Mouse (Mus musculus) spleen, embryonic (tissue): ENCODE results near the gene Ttc39d.
"Not testable (repeated sequence)": the region's sequence is repeated elsewhere in the genome, so short reads cannot be mapped to it uniquely, and the experiment has no call there.

Experiments used
- CTCF ChIA-PET: fragments of 350-600 bp; sonication (Branson Sonifier 250); formaldehyde crosslinking; loops from one replicate; lab custom pipeline; 2022; lab: Charles Lee

The Ttc39d gene

GRCm38 (mm10) chr17:80183615-80184014 is 23.6 kb upstream of the Ttc39d start:
- CTCF ChIA-PET, result interaction anchor here (0.6 kb wide), 1 partner anchor 66 kb away, joined by 6 read pairs; no protein-coding TSS in a partner anchor

GRCm38 (mm10) chr17:80193075-80193474 is 14.2 kb upstream of the Ttc39d start:
- CTCF ChIA-PET, result interaction anchor here (0.6 kb wide), 1 partner anchor 127 kb away, joined by 3 read pairs; no protein-coding TSS in a partner anchor

GRCm38 (mm10) chr17:80199160-80199778 is 8.0 kb upstream of the Ttc39d start:
- CTCF ChIA-PET, result no interaction called here

GRCm38 (mm10) chr17:80205657-80206056 is 1.6 kb upstream of the Ttc39d start:
- CTCF ChIA-PET, result no interaction called here

GRCm38 (mm10) chr17:80206301-80206670 is 974 bp upstream of the Ttc39d start:
- CTCF ChIA-PET, result no interaction called here

GRCm38 (mm10) chr17:80213998-80214397 is 6.7 kb downstream of the Ttc39d start:
- CTCF ChIA-PET, result not testable (repeated sequence)

- CTCF ChIA-PET, result no interaction called here
Observed at GRCm38 (mm10) chr17:80220131-80220530, 12.9 kb downstream of the Ttc39d start.

GRCm38 (mm10) chr17:80221202-80221601 is 13.9 kb downstream of the Ttc39d start:
- CTCF ChIA-PET, result no interaction called here

- CTCF ChIA-PET, result interaction anchor here (0.6 kb wide), 2 partner anchors 250 to 341 kb away, joined by 5 to 10 read pairs; no protein-coding TSS in a partner anchor
Observed at GRCm38 (mm10) chr17:80221890-80222628, 14.8 kb downstream of the Ttc39d start.

GRCm38 (mm10) chr17:80223829-80224228 is 16.6 kb downstream of the Ttc39d start:
- CTCF ChIA-PET, result interaction anchor here (0.5 to 0.9 kb wide), 5 partner anchors 13 to 1383 kb away, joined by 3 to 15 read pairs (median 5); no protein-coding TSS in a partner anchor

GRCm38 (mm10) chr17:80224326-80225116 is 17.3 kb downstream of the Ttc39d start, which contains the start of gene Gemin6:
Gemin6 (plus strand) TSS chr17:80224441.
- CTCF ChIA-PET, result interaction anchor here (0.7 kb wide), 1 partner anchor 1382 kb away, joined by 15 read pairs; no protein-coding TSS in a partner anchor

- CTCF ChIA-PET, result not testable (repeated sequence)
Observed at GRCm38 (mm10) chr17:80225142-80225541, 17.9 kb downstream of the Ttc39d start.

- CTCF ChIA-PET, result no interaction called here
Observed at GRCm38 (mm10) chr17:80229396-80229795, 22.1 kb downstream of the Ttc39d start.

GRCm38 (mm10) chr17:80233844-80234243 is 26.6 kb downstream of the Ttc39d start:
- CTCF ChIA-PET, result interaction anchor here (0.6 kb wide), 1 partner anchor 42 kb away, joined by 6 read pairs; no protein-coding TSS in a partner anchor

- CTCF ChIA-PET, result no interaction called here
Observed at GRCm38 (mm10) chr17:80234376-80234775, 27.1 kb downstream of the Ttc39d start.

- CTCF ChIA-PET, result interaction anchor here (0.7 kb wide), 1 partner anchor 40 kb away, joined by 4 read pairs; no protein-coding TSS in a partner anchor
Observed at GRCm38 (mm10) chr17:80235477-80235876, 28.2 kb downstream of the Ttc39d start.

GRCm38 (mm10) chr17:80236805-80237204 is 29.5 kb downstream of the Ttc39d start:
- CTCF ChIA-PET, result interaction anchor here (0.6 to 0.7 kb wide), 2 partner anchors 13 to 97 kb away, joined by 4 to 10 read pairs; no protein-coding TSS in a partner anchor

GRCm38 (mm10) chr17:80237475-80237874 is 30.2 kb downstream of the Ttc39d start:
- CTCF ChIA-PET, result interaction anchor here (0.7 kb wide), 1 partner anchor 14 kb away, joined by 4 read pairs; no protein-coding TSS in a partner anchor

- CTCF ChIA-PET, result no interaction called here
Observed at GRCm38 (mm10) chr17:80241594-80241993, 34.3 kb downstream of the Ttc39d start.

GRCm38 (mm10) chr17:80243116-80243515 is 35.9 kb downstream of the Ttc39d start:
- CTCF ChIA-PET, result no interaction called here
